Mouse (Mus musculus) CH12.LX (cell line): ENCODE measurements at regions not wholly inside any gene's neighbourhood (a gene's known extent, or its start where the extent isn't known, plus 50 kb on each side); places are given as distances from the start of the nearest gene placed in this dataset.

Source experiments
- CHD2 ChIP-seq: IDR thresholded peaks from 2 replicates; pipeline ENCODE4 v1.6.1; 2011; ENCODE audit warnings: low read length, improper control_type of control experiment
- CTCF ChIP-seq, 2 experiments: IDR thresholded peaks in 1 of 2; conservative IDR thresholded peaks in 1 of 2; 2 replicates each; pipeline ENCODE4 v1.5.1; 2011 to 2012; ENCODE audit warnings: low read depth in 2 of 2, low read length in 2 of 2, improper control_type of control experiment in 1 of 2, inconsistent platforms in 1 of 2, mild to moderate bottlenecking in 1 of 2, moderate library complexity in 1 of 2
- E2F4 ChIP-seq: IDR thresholded peaks from 2 replicates; pipeline ENCODE4 v1.6.1; 2011; ENCODE audit warnings: low read depth, low read length, improper control_type of control experiment; ENCODE audit not compliant: insufficient replicate concordance
- MAFK ChIP-seq: IDR thresholded peaks from 2 replicates; pipeline ENCODE4 v1.6.1; 2011; ENCODE audit warnings: low read length, improper control_type of control experiment; ENCODE audit not compliant: insufficient replicate concordance
- ZC3H11A ChIP-seq: IDR thresholded peaks from 2 replicates; pipeline ENCODE4 v1.6.1; 2012; ENCODE audit warnings: low read depth, mild to moderate bottlenecking, inconsistent platforms, low read length, improper control_type of control experiment

DNA sequence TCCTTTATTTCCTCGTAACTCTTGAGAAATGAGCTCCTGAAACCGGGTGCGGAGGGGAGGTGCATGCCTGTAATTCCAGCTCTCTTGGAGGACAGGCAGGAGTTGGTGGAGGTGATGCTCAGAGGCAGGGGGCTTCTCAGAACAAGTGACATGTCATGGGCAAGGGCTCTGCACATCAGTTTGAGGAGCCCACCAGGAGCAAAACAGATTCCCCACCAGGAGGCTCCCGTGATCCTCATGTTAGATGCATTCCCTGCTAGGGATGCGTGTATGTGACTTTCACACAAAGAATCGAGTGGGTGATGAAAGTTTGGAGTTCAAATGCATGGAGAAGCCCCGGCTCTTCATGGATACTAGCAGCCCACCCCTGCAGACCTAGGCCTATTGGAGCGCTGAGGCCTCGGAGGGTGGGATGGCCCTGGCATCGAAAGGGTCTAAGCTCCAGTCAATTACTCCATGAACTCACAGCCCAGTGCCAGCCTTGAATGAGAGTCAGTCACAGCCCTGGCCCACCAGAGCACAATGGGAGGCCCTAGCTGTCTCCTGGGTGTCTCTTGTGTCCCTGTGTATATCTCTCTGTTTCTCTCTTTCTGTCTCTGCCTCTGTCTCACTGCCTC is 150.1 kb upstream of the A430005L14Rik start:
- no peak for TF ChIP-seq MAFK
- TF ChIP-seq CHD2: no peak
- TF ChIP-seq CTCF (conservative IDR thresholded peaks at IDR 0.05 in 1 of 2, IDR thresholded peaks at IDR 0.05 in 1 of 2; ENCODE audit: low read depth in 2 of 2, low read length in 2 of 2): no peak
- no peak for TF ChIP-seq ZC3H11A
- no peak for TF ChIP-seq E2F4
